Mouse (Mus musculus) liver, postnatal 0 days (tissue): Measurements from ENCODE around the gene Lrrfip1.

Experiments
- CTCF ChIP-seq: sonication (generic); IDR thresholded peaks from 2 replicates; pipeline ENCODE4 v1.5.1; 2016; ENCODE audit warnings: antibody characterized with exemption, low read depth
- EP300 ChIP-seq: IDR thresholded peaks from 2 replicates; pipeline ENCODE4 v1.6.1; 2016; ENCODE audit warnings: antibody characterized with exemption, low read depth, mild to moderate bottlenecking

DNA sequence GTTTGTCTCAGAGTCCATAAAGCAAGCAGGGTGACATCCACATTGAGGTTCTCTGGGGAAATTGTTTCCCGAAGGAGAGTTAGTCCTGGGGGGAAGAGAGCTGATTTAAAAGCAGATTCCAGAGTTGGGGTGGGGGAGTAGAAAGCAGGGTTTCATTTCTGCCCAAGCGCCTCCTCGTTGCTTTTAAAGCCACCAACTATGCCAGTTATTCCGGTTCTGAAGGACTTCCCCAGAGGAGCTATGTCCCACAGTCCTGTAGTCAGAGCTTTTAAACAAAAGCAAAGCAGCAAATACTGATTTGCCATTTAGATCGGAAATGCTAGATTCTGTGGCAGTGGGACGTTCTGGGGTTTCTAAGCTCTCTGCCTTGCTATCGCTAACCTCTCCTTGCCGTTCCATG lies 79.4 kb downstream of the Lrrfip1 start:
- no peak for TF ChIP-seq CTCF
- TF ChIP-seq EP300: no peak
